Mouse (Mus musculus) gastrocnemius, postnatal 36 days (tissue): ENCODE measurements around the gene Slc16a9. TPM values are rescaled to one million over a fixed set of nuclear protein-coding genes. Genes with fewer than 3 reads are reported as not detected.

ENCODE experiments used
- DNase-seq, 2 experiments: peaks; one replicate each; pipeline ENCODE4 v3.0.0; 2022
- intact Hi-C: fragments of 180-260 bp; cut with DNase I; formaldehyde crosslinking; loops from one replicate; pipeline ENCODE4 v1.15.1; 2025
- total RNA-seq, 2 experiments: library from RNA; stranded (reverse); gene quantifications; 2 replicates each; pipeline ENCODE4 v1.2.3; 2021

Slc16a9 gene
- total RNA-seq, 2 experiments from 2014 or later, result 3.7 to 5.6 TPM

DNA sequence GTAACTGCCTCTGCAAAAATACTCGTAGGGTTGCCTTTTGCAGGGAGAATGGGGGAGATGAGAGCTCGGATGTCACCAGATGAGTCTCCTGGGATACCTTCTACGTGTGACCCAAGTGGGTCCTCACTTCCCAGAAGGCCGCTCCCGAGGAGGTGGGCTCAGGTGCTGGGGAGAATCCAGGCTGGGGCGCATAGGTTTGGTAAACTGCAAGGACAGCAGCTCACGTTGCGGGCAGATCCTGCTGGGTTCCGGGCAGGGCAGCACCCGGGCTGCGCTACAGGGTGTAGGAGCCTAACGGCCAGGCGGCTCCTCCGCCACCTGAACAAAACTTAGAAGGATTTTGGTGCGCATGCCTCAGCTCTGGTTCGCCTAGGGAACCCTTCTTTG is 652 bp downstream of the Slc16a9 start:
- DNase-seq, result peak in 1 of 2 experiments; percentile 34
- intact Hi-C loops, result loop anchor here (2.0 kb wide), 1 partner anchor 39 kb away; no protein-coding TSS in a partner anchor

DNA sequence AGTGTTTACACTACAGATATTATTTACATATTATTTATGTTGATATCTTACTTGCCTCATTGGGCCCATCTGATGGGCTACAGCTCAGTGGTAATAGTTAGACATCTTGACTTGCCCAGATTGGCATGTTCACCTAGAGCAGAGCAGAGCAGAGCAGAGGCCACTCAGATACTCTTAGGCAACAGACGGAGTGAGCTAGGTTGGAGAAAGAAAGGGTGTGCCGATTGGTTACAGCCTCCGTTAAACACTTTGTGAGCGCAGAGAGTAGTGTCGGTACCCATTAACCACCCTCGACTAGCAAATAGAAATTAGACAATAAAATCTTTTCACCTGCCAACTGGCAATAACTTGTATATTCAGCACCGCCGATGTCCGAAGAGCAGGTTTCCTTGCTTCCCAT is 1.2 kb downstream of the Slc16a9 start:
- no peak for DNase-seq
- intact Hi-C loops, result no loop called here

- DNase-seq, result no peak
These were observed 5.5 kb downstream of the Slc16a9 start for GRCm38 (mm10) chr10:70250354-70250753.

GRCm38 (mm10) chr10:70250766-70251165 is 5.9 kb downstream of the Slc16a9 start:
- DNase-seq, result peak in 1 of 2 experiments; percentile 24
- intact Hi-C loops, result no loop called here

More at GRCm38 (mm10) chr10:70250354-70250753, 5.5 kb downstream of the Slc16a9 start:
- intact Hi-C loops, result no loop called here

GRCm38 (mm10) chr10:70254666-70255065 is 9.8 kb downstream of the Slc16a9 start:
- intact Hi-C loops, result no loop called here
- DNase-seq, result no peak

- no peak for DNase-seq
- intact Hi-C loops, result no loop called here
These were observed 10.8 kb downstream of the Slc16a9 start for GRCm38 (mm10) chr10:70255601-70256210.

DNA sequence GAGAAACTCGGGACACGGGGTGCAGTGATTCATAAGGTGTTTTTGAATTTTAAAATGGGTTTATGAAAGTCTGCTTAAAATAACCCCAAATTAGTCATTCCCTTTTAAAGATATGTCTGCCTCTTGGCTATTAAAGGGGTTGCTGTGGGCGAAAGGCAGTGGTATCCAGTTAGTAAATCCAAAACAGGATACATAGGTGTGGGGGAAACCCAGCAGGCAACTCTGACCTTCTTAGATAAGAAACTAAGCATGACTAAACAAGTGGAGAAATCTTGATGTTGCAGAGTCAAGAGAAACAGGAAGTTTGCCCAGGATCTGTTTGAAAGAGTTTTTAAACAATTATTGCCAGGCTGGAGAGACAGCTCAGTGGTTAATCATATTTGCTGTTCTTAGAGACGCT is 12.1 kb downstream of the Slc16a9 start:
- intact Hi-C loops, result no loop called here
- DNase-seq, result no peak

- DNase-seq, result no peak
- intact Hi-C loops, result no loop called here
These were observed 16.0 kb downstream of the Slc16a9 start for GRCm38 (mm10) chr10:70260904-70261303.

- DNase-seq, result no peak
- intact Hi-C loops, result no loop called here
These were observed 17.2 kb downstream of the Slc16a9 start for GRCm38 (mm10) chr10:70262051-70262450.

DNA sequence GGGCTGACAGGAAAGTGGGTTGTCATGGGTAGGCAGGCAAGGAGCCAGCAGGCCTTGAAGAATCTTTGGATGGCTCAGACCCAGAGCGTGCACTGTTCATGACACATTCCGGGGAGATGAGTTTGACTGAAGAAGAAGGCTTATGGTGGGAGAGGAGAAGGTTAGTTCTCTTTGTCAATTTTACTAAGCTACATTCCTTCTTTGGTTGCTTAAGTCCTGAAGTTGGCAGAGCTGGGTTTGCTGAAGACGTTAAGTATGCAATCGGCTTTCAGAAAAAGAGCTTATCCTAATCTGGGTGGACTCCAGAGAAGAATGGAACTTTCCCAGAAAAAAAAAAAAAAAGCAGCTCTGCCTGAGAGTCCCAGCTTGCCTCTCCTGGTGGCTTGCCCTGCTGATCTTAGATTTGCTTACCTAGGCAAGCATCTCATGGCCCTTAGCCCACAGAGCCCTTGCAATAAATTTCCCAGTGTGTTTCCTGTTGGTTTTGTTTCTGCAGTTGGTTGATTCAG is 18.8 kb downstream of the Slc16a9 start:
- no peak for DNase-seq
- intact Hi-C loops, result no loop called here

GRCm38 (mm10) chr10:70264337-70265036 is 19.6 kb downstream of the Slc16a9 start:
- intact Hi-C loops, result no loop called here
- DNase-seq, result no peak

- no peak for DNase-seq
- intact Hi-C loops, result no loop called here
These were observed 21.6 kb downstream of the Slc16a9 start for GRCm38 (mm10) chr10:70266501-70266900.

DNA sequence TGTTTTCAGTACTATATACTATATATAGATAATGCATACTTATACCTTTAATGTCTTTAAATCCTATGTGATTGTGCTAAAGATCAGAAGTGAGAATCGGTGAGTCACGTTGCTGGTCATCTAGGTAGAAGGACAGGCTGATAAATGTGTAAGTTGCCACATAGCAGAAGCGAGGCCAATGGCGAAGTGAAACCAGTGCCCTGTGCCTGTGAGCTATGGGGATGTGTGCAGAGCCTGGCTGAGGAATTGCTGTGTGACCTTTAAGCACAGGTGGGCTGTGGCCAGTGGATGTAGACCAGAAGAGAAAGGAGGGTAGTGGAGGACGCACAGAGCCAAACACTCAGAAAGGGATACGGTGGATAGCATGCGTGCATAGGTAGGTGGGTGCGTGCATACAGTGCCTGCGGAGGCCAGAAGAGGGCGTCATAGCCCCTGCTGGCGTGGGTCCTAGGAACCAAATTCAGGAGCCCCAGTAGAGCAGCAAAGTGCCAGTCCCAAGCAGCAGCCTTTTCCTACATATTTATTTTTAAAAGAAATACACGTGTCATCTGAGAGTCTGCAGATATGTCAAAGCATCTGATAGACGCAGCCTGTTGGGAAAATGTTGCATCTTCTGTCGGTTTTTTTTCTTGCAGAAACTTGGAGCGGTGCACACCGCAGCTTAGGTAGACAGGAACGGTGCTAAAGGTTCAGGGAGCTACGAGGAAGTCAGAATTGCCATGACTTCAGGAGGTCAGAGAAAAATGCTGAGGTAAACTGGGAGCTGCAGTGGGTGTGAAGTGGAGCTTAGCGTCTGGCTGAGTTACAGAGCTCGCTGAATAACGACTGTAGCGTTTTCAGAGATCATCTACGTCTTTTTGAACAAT is 23.9 kb downstream of the Slc16a9 start:
- no peak for DNase-seq
- intact Hi-C loops, result no loop called here

DNA sequence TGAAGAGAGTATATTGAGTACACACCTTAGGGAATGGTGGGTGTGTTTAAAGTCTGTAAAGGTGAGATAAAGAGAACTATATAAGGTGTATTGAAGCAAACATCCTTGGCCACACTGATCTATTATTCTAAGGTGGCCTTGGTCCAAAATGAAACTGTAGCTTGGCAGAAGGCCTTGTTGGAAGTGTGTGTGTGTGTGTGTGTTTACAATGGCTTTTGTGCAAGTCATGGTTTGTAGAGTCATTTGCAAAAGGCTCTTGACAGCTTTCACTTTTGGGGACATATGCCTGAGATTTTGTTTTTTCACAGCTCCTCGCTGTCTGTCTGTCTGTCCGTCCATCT is 24.5 kb downstream of the Slc16a9 start:
- intact Hi-C loops, result no loop called here
- DNase-seq, result no peak

DNA sequence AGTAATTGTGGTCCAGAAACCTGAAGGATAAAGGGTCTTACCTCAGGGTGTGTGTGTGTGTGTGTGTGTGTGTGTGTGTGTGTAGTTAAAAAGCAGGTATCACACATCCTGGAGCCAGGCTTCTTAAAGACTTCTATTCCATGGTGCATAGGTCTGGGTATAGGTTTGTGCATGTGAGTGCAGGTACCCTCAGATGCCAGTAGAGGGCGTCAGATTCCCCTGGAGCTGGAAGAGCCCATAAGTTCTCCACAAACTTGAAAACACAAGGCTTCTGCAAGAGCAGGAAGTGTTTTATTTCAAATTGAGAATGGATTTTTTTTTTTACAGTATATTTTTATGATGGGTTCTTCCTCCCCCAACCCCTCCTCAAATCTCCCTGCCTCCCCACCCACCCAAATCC is 31.8 kb downstream of the Slc16a9 start:
- no peak for DNase-seq
- intact Hi-C loops, result no loop called here

- intact Hi-C loops, result no loop called here
- DNase-seq, result no peak
These were observed 34.4 kb downstream of the Slc16a9 start for GRCm38 (mm10) chr10:70279349-70279748.

- intact Hi-C loops, result no loop called here
- no peak for DNase-seq
These were observed 42.9 kb downstream of the Slc16a9 start for GRCm38 (mm10) chr10:70287825-70288235.

DNA sequence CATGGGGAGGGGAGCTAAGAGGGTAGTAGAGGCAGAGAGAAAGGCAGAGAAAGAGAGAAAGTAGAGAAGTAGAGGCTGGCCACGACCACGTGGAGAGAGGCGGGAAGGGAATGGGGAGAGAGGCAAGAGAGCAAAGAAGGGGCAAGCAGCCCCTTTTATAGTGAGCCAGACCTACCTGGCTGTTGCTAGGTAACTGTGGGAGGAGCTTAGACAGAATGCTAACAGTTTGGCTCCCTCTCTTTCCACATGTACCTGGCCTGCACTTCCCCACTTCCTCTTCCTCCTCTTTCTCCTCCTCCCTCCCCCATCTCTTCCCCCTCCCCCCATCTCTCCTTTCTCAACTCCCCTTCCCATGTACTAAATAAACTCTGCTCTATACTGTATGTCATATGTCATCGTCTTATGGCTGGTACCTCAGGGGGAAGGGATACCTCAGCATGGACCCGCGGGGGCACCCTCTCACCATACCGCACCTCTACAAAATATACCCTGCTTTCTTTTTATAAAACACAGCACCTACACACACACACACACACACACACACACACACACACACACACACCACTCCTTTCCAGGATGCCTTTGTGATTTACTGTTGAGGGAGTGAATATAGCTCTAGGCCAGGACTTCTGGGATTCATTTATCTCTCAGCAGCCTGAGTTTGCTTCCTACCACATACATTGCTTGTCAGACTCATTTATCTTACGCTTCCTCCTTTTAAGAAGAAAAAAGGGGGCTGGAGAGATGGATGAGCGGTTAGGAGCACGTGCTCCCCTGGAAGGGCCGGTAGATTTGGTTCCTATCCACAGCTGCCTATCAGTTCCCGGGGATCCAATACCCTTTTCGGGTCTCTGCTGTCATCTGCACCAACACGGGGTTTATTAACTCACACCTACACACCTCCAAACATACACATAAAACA is 43.8 kb downstream of the Slc16a9 start:
- DNase-seq, result no peak
- intact Hi-C loops, result no loop called here

- no peak for DNase-seq
- intact Hi-C loops, result loop anchor here (10.0 kb wide), 1 partner anchor 417 kb away; no protein-coding TSS in a partner anchor
These were observed 47.1 kb downstream of the Slc16a9 start for GRCm38 (mm10) chr10:70292014-70292413.

DNA sequence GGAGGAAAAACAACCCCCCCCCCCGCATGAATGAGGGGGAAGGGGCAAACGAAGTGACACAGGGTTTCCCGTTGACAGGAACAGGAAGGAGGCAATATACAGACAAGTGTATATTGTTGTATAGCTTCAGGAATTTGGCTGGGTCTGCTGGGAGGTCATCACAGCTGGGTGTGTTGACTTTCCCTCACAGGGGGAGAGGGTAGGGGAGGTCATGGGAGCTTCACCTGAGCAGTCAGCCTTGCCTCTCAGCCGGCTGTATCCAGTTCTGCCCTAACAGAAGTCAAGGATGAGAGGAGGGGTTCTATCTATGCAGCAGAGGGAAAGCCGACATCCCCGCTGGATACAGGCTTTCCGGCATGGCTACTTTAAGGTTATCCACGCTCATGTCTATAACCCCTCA is 49.2 kb downstream of the Slc16a9 start:
- DNase-seq, result no peak
- intact Hi-C loops, result loop anchor here (10.0 kb wide), 1 partner anchor 419 kb away; no protein-coding TSS in a partner anchor
